ENCODE assay signal across 29 mouse cellular contexts in the genomic region with DNA sequence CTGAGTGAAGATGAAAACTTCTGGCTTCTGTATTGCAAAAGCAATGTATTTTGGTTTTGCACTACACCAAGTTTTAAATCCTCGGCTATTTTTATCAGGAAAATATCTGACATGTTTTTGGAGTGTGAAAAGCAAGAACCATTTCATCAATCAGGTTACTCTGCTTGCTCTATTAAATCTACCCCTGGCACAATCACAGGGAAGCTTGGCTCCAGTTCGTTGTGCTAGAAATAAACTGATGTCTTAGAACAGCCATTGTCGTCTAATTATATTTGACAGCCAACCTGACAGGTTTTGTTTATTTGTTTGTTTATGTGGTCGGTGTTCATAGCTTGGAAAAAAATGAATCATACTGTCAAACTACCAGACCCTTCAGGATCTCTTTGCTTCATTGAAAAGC.
DNase-seq lines count a peak whose midpoint lies in the region; ATAC-seq and TF ChIP-seq lines count a peak whose summit lies in the region.
"Had no signal": no experiment of that assay in that cellular context is flagged by ENCODE, and none has a peak within 500 bp of the region (broad histone marks: within the 10 kb centered on the region; RNA-seq: fewer than 3 reads in every experiment).

No protein-coding gene starts in this region.

- peak; percentile 23 for DNase-seq in forebrain, embryonic 14.5 days (ENCODE audit: low spot score)
- peak; percentile 42 for DNase-seq in brain, embryonic 14.5 days (ENCODE audit: low read depth)
- peak; percentile 58 to 88 for DNase-seq in cerebellum, adult 2 months
- peak; percentile 60 to 77 for DNase-seq in cerebellum, postnatal 14 days
- DNase-seq in kidney, adult 8-10 months: no peak
- DNase-seq in kidney, postnatal 4 days: no peak
- DNase-seq: adrenal gland, postnatal 10 days; gastrocnemius, adult 2 months; gastrocnemius, postnatal 36 days; heart, adult 18-20 months; heart, postnatal 4 days; kidney, postnatal 36 days; lung, embryonic 14.5 days; lung, postnatal 14 days; midbrain, embryonic 14.5 days; retina, postnatal 1 day; right cerebral cortex, postnatal 25 days had no signal

- peak; percentile 20; the same call in 1 of the 2 replicates for ATAC-seq in forebrain, embryonic 14.5 days
- no peak for ATAC-seq in forebrain, embryonic 12.5 days (ENCODE audit: low FRiP score)
- no peak for ATAC-seq in kidney, embryonic 14.5 days (ENCODE audit: low FRiP score, low TSS enrichment)
- ATAC-seq: intestine, postnatal 0 days had no signal

- H3K27ac ChIP-seq in forebrain, embryonic 14.5 days (ENCODE audit: low read depth, low read length): no peak overlapping the region
- H3K27ac ChIP-seq in forebrain, embryonic 12.5 days: no peak overlapping the region
- no peak overlapping the region; the same call in 1 of the 2 replicates for H3K27ac ChIP-seq in cerebellum, adult 2 months (ENCODE audit: insufficient read depth, low read length)
- no peak overlapping the region for H3K27ac ChIP-seq in kidney, embryonic 14.5 days (ENCODE audit: low read depth, low read length)
- H3K27ac ChIP-seq: embryonic facial prominence, embryonic 13.5 days; gastrocnemius, adult 2 months; hindbrain, embryonic 13.5 days; kidney, embryonic 15.5 days; limb, embryonic 12.5 days; liver, embryonic 15.5 days; neural tube, embryonic 15.5 days; stomach, embryonic 15.5 days had no signal

- H3K4me2 ChIP-seq in forebrain, embryonic 14.5 days (ENCODE audit: low read length): no peak overlapping the region
- H3K4me2 ChIP-seq in forebrain, embryonic 12.5 days: no peak overlapping the region
- H3K4me2 ChIP-seq in kidney, embryonic 14.5 days (replicated peaks; ENCODE audit: low read depth, low read length): no peak overlapping the region
- H3K4me2 ChIP-seq: embryonic facial prominence, embryonic 13.5 days; heart, embryonic 12.5 days; hindbrain, embryonic 13.5 days; kidney, embryonic 15.5 days; limb, embryonic 12.5 days; liver, embryonic 15.5 days; lung, embryonic 14.5 days; neural tube, embryonic 15.5 days; stomach, embryonic 15.5 days had no signal

- 74% methylated on average over 4 of the region's 4 CpGs for WGBS in forebrain, embryonic 14.5 days
- WGBS in forebrain, embryonic 12.5 days: 80% methylated on average over 4 of the region's 4 CpGs
- 4% methylated on average over 4 of the region's 4 CpGs for WGBS in cerebellum, adult 2 months
- WGBS in kidney, embryonic 14.5 days: 85% methylated on average over 4 of the region's 4 CpGs

- no peak overlapping the region for H3K9ac ChIP-seq in forebrain, embryonic 14.5 days (ENCODE audit: low read length)
- no peak overlapping the region for H3K9ac ChIP-seq in forebrain, embryonic 12.5 days
- no peak overlapping the region for H3K9ac ChIP-seq in kidney, embryonic 14.5 days (ENCODE audit: low read depth, low read length)
- H3K9ac ChIP-seq: embryonic facial prominence, embryonic 13.5 days; heart, embryonic 12.5 days; hindbrain, embryonic 13.5 days; kidney, embryonic 15.5 days; limb, embryonic 12.5 days; liver, embryonic 15.5 days; lung, embryonic 14.5 days; neural tube, embryonic 15.5 days; stomach, embryonic 15.5 days had no signal

- H3K36me3 ChIP-seq in forebrain, embryonic 14.5 days (ENCODE audit: control insufficient read depth, insufficient read depth, low read length): no peaks in the 10 kb centered on the region
- no peaks in the 10 kb centered on the region for H3K36me3 ChIP-seq in forebrain, embryonic 12.5 days (replicated peaks)
- no peaks in the 10 kb centered on the region for H3K36me3 ChIP-seq in kidney, embryonic 14.5 days (ENCODE audit: control insufficient read depth, insufficient read depth, low read length)
- H3K36me3 ChIP-seq: embryonic facial prominence, embryonic 13.5 days; G1E; heart, embryonic 12.5 days; hindbrain, embryonic 13.5 days; kidney, embryonic 15.5 days; limb, embryonic 12.5 days; liver, embryonic 15.5 days; neural tube, embryonic 15.5 days; stomach, embryonic 15.5 days had no signal

- no peaks in the 10 kb centered on the region for H3K4me1 ChIP-seq in forebrain, embryonic 14.5 days (ENCODE audit: control insufficient read depth, insufficient read depth, low read length)
- H3K4me1 ChIP-seq in forebrain, embryonic 12.5 days: no peaks in the 10 kb centered on the region
- peaks cover 11% of the 10 kb centered on the region for H3K4me1 ChIP-seq in cerebellum, adult 2 months (ENCODE audit: control insufficient read depth, insufficient read depth, low read length)
- H3K4me1 ChIP-seq in kidney, embryonic 14.5 days (ENCODE audit: control insufficient read depth, insufficient read depth, low read length): no peaks in the 10 kb centered on the region
- H3K4me1 ChIP-seq: embryonic facial prominence, embryonic 13.5 days; heart, embryonic 12.5 days; hindbrain, embryonic 13.5 days; kidney, embryonic 15.5 days; limb, embryonic 12.5 days; liver, embryonic 15.5 days; neural tube, embryonic 15.5 days; stomach, embryonic 15.5 days had no signal

- no peak overlapping the region for H3K4me3 ChIP-seq in forebrain, embryonic 14.5 days (ENCODE audit: low read depth, low read length)
- no peak overlapping the region for H3K4me3 ChIP-seq in forebrain, embryonic 12.5 days (replicated peaks)
- no peak overlapping the region for H3K4me3 ChIP-seq in cerebellum, adult 2 months (replicated peaks; ENCODE audit: insufficient read depth, low read depth, low read length)
- H3K4me3 ChIP-seq in kidney, embryonic 14.5 days (ENCODE audit: low read length): no peak overlapping the region
- H3K4me3 ChIP-seq: embryonic facial prominence, embryonic 13.5 days; gastrocnemius, adult 2 months; heart, embryonic 12.5 days; hindbrain, embryonic 13.5 days; kidney, embryonic 15.5 days; limb, embryonic 12.5 days; liver, embryonic 15.5 days; neural tube, embryonic 15.5 days; stomach, embryonic 15.5 days had no signal

- no peaks in the 10 kb centered on the region for H3K9me3 ChIP-seq in forebrain, embryonic 14.5 days (replicated peaks; ENCODE audit: control insufficient read depth, low read length)
- no peaks in the 10 kb centered on the region for H3K9me3 ChIP-seq in forebrain, embryonic 12.5 days
- H3K9me3 ChIP-seq in kidney, embryonic 14.5 days (ENCODE audit: control insufficient read depth, low read length): no peaks in the 10 kb centered on the region
- H3K9me3 ChIP-seq: embryonic facial prominence, embryonic 13.5 days; G1E; heart, embryonic 12.5 days; hindbrain, embryonic 13.5 days; kidney, embryonic 15.5 days; limb, embryonic 12.5 days; liver, embryonic 15.5 days; neural tube, embryonic 15.5 days; stomach, embryonic 15.5 days had no signal

- no peaks in the 10 kb centered on the region for H3K27me3 ChIP-seq in forebrain, embryonic 14.5 days (replicated peaks; ENCODE audit: control insufficient read depth, insufficient read depth, low read length)
- no peaks in the 10 kb centered on the region for H3K27me3 ChIP-seq in forebrain, embryonic 12.5 days
- no peaks in the 10 kb centered on the region for H3K27me3 ChIP-seq in cerebellum, adult 2 months (ENCODE audit: control insufficient read depth, insufficient read depth, low read length)
- no peaks in the 10 kb centered on the region for H3K27me3 ChIP-seq in kidney, embryonic 14.5 days (ENCODE audit: control insufficient read depth, insufficient read depth, low read length)
- H3K27me3 ChIP-seq: embryonic facial prominence, embryonic 13.5 days; heart, embryonic 12.5 days; hindbrain, embryonic 13.5 days; kidney, embryonic 15.5 days; limb, embryonic 12.5 days; liver, embryonic 15.5 days; neural tube, embryonic 15.5 days; stomach, embryonic 15.5 days had no signal

- TF ChIP-seq POLR2A in brain, embryonic 14.5 days (IDR thresholded peaks at IDR 0.05; ENCODE audit: borderline replicate concordance, extremely low read depth, insufficient read depth, insufficient read length, poor library complexity, severe bottlenecking): no peak
- no peak for TF ChIP-seq POLR2A in cerebellum, adult 2 months (IDR thresholded peaks at IDR 0.05; ENCODE audit: borderline replicate concordance, insufficient read depth, low read length)

- TF ChIP-seq CTCF in brain, embryonic 14.5 days (IDR thresholded peaks at IDR 0.05; ENCODE audit: borderline replicate concordance, extremely low read depth, insufficient read depth, insufficient read length): no peak
- no peak for TF ChIP-seq CTCF in cerebellum, adult 2 months (IDR thresholded peaks at IDR 0.05; ENCODE audit: borderline replicate concordance, insufficient read depth, low read depth, low read length)

Comparison
In these comparisons a context has a peak if more than half of its experiments do, and no peak if none do; other contexts are left out.
1. DNase-seq: peak in forebrain, embryonic 14.5 days (single experiment), brain, embryonic 14.5 days (single experiment), cerebellum, adult 2 months (2 of 2) and cerebellum, postnatal 14 days (2 of 2); none in kidney, adult 8-10 months (0 of 2) and kidney, postnatal 4 days (0 of 2).